Mouse (Mus musculus) cortical plate, adult 2 months (tissue): ENCODE measurements around the gene Pus3. TPM values are rescaled to one million over a fixed set of nuclear protein-coding genes. Genes with fewer than 3 reads are reported as not detected.

ENCODE experiments used
- H3K27ac ChIP-seq: fragments of 200-500 bp; 2 replicates; pipeline ENCODE4 v1.5.1; 2012; ENCODE audit warnings: low read length, control low read depth, inconsistent platforms; ENCODE audit not compliant: insufficient read depth
- H3K4me1 ChIP-seq: fragments of 200-500 bp; 2 replicates; pipeline ENCODE4 v1.6.1; 2011; ENCODE audit warnings: low read length; ENCODE audit not compliant: control insufficient read depth, insufficient read depth
- H3K4me3 ChIP-seq: fragments of 200-500 bp; 2 replicates; pipeline ENCODE4 v1.5.1; 2011; ENCODE audit warnings: mild to moderate bottlenecking, low read length, control low read depth; ENCODE audit not compliant: insufficient read depth
- CTCF ChIP-seq: fragments of 200-500 bp; IDR thresholded peaks from 2 replicates; pipeline ENCODE4 v1.5.1; 2011; ENCODE audit warnings: mild to moderate bottlenecking, control low read depth, low read length; ENCODE audit not compliant: insufficient read depth; ENCODE audit errors: extremely low read depth
- POLR2A ChIP-seq: fragments of 200-500 bp; IDR thresholded peaks from 2 replicates; pipeline ENCODE4 v1.6.1; 2011; ENCODE audit warnings: mild to moderate bottlenecking, low read length, control low read depth; ENCODE audit not compliant: insufficient read depth; ENCODE audit errors: extremely low read depth
- polyA plus RNA-seq: library from polyadenylated mRNA; depleted of rRNA; stranded (reverse); fragments of >200 nt; gene quantifications from 2 replicates; pipeline ENCODE4 v1.2.3, GENCODE M21; 2012

Pus3 gene
- polyA plus RNA-seq, 1 experiment: 11.4 TPM

GRCm38 (mm10) chr9:35544666-35545065 lies 13.7 kb upstream of the Pus3 start:
- no peak for TF ChIP-seq POLR2A
- no peak for TF ChIP-seq CTCF
- H3K27ac ChIP-seq: no peak overlapping the region
- H3K4me1 ChIP-seq: no peaks in the 10 kb centered on the region
- H3K4me3 ChIP-seq: no peak overlapping the region

DNA sequence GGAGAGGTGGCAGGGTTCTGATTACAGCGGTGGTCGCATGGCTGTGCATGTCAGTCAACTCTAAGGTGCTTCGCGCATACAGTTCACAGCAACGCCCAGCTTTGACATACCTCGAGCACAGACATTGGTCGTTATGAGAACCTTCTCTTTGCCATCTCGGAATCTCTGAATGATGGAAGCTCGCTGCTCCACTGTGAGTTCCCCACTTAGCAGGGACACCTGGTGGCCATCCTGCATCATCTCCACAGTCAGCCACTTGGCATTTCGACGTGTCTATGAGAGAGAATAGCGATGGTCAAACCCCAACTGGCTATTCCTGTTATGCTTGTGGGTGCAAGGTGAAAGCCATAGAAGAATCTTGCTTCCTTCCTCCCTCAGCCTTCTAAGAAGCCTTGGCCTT lies 12.7 kb upstream of the Pus3 start:
- Histone ChIP-seq H3K27ac (no peak overlapping the region), H3K4me3 (no peak overlapping the region), H3K4me1 (no peaks in the 10 kb centered on the region)
- TF ChIP-seq POLR2A: no peak
- peak; percentile 49 for TF ChIP-seq CTCF

DNA sequence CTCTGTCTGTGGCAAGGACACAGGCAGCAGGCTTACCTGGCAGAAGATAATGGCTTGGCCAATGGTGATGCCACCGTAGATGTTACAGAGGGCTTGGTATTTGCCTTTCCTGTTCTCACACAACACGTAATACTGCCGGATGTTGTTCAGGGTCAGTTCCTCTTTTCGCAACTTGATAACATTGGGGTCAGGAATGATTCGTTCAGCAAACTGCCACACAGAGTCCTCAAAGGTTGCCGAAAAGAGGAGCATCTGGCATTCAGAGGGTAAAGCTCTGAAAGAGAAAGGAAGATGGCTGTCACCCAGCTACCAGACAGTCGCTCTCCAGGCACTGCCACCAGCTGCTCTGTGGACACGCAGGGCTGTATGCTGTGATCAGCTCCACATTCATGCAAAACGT lies 11.7 kb upstream of the Pus3 start:
- no peak overlapping the region for H3K27ac ChIP-seq
- no peak for TF ChIP-seq POLR2A
- TF ChIP-seq CTCF: no peak
- no peaks in the 10 kb centered on the region for H3K4me1 ChIP-seq
- no peak overlapping the region for H3K4me3 ChIP-seq

DNA sequence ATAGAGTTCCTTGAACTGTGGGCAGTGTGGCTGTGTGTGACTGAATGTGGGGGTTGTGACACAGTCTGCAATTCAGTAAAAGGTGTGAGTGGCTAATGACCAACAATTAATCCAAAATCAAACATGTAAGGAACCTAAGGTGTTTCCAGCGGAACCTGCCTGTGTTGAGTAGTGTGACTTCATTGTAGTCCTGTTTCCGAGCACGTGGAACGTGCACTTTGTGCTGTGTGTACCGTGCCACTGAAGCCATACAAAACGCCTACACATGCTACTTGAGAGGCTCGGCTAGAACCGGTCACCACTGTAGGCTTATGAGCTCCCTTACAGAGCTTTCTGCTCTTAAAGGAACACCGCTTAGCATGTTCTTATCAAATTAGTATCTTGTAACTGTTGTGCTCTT lies 9.9 kb upstream of the Pus3 start:
- Histone ChIP-seq H3K4me3 (no peak overlapping the region), H3K4me1 (peaks cover 1% of the 10 kb centered on the region; the same call in 1 of the 2 replicates), H3K27ac (no peak overlapping the region)
- TF ChIP-seq CTCF (no peak), POLR2A (no peak)

DNA sequence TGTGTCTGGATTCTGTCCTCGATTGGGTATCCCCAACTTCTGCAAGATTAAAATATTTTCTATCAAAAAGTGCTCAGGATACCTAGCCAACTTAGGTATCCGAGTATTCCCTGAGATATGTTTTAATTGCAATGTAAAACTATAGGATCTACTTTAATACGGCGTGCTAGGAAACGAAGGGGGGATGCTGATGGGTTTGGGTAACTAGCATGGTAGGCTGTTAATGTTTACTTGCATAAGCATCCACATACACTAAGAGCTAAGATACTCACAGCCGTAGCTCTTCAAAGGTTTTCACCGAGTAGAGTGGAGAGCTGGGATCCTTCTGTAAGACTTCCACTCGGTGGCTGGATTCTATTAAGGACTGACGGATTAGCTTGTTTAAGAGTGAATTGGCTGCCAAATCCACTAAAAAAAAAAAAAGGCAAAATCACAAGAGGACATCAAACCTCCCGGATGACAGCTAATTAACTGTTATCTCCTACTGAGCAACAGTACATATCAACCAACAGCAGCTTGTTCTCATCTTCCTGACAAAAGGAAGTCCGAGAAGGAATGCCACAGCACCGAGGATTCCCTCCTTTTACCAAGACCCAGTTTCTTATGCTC lies 1.8 kb upstream of the Pus3 start:
- Histone ChIP-seq H3K27ac (no peak overlapping the region), H3K4me3 (no peak overlapping the region), H3K4me1 (peaks cover 3% of the 10 kb centered on the region; the same call in 1 of the 2 replicates)
- no peak for TF ChIP-seq POLR2A

DNA sequence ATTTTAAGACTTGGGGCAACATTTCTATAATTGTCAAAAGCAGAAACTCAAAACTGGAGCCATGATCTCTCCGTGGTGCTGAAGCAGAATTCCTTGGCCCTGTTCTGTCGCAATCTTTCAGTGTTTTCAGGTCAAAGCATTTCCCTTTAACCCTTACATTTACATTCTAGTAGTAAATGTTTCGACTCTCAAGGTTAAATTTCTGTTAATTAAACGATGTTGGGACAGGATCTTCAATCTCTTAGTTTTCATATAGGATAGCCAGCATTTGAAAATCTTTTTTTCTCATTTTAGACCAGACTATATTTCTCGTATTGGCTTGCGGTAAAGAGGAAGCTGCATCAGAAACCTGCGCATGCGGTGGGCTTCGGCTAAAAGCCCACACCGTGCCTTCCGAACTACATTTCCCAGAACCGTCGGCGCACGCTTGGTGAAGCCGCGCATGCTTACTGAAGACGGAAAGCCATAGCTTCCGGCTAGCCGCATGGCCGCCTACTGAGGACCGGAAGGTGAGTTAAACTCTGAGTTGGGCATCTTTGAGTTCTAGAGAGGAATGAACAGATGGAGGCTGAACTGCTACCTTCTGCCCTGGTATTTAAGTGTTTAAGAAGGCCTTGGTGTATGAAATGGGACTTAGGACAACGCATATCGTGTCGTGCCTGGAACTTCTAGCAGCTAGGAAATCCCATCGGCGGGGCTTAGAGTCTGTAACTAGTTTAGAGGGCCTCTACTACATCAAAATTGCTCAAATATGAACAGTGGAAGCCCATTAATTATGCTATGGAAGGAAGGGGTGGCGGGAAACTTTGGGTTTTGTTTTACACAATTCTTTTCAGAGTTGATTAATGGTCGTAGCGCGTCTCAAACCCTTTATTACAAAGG lies 855 bp downstream of the Pus3 start:
- Histone ChIP-seq H3K4me1 (peaks cover 2% of the 10 kb centered on the region; the same call in 1 of the 2 replicates), H3K4me3 (peak overlapping the region; percentile 70), H3K27ac (no peak overlapping the region)
- TF ChIP-seq POLR2A (peak; percentile 83), CTCF (no peak)

DNA sequence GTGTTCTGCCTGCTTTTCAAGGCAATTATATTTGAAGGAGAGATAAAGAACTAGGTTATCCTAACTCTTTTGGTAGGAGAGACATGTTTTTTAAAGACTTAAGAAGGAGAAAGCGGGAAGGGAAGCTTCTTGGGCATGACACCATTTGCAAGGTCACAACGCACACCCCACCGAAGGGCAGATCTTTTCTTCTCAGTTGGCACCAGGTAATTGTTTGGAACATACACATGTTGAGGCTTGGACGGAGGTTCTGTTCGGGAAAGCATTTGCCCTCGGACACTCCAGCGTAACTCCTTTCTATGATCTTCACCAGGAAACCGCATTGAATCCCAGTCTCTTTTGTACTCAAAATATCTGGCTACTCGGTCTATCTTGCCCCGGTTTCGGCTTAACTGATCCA lies 2.7 kb downstream of the Pus3 start:
- TF ChIP-seq POLR2A (no peak), CTCF (no peak)
- no peak overlapping the region for H3K4me3 ChIP-seq
- no peak overlapping the region for H3K27ac ChIP-seq
- H3K4me1 ChIP-seq: peaks cover 2% of the 10 kb centered on the region; the same call in 1 of the 2 replicates

DNA sequence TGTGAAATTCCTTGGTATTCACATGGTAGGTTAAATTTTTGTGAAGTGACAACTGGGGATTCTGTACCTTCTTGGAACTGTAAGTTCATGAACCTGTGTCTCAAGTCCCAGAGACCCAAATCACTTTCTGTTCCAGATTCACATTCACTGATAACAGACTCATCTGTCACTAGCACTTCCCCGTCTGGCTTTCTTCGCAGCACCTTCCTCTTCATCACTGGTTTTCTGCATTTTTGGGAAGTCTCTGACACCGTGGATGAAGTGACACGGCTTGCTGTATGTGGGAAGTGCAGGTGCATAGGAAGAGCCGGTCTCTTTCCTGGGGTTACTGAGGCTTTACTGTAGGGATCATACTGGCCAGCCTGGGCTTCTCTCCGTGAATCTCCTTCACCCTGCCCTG lies 3.2 kb downstream of the Pus3 start:
- H3K27ac ChIP-seq: no peak overlapping the region

GRCm38 (mm10) chr9:35564536-35565240 lies 6.3 kb downstream of the Pus3 start:
- TF ChIP-seq CTCF (no peak), POLR2A (no peak)
- Histone ChIP-seq H3K4me3 (no peak overlapping the region), H3K4me1 (no peaks in the 10 kb centered on the region), H3K27ac (no peak overlapping the region)

More for the DNA sequence above, 3.2 kb downstream of the Pus3 start:
- no peak for TF ChIP-seq POLR2A
- no peak for TF ChIP-seq CTCF
- Histone ChIP-seq H3K4me1 (peaks cover 2% of the 10 kb centered on the region; the same call in 1 of the 2 replicates), H3K4me3 (no peak overlapping the region)

- H3K4me1 ChIP-seq: no peaks in the 10 kb centered on the region
- no peak overlapping the region for H3K27ac ChIP-seq
- no peak overlapping the region for H3K4me3 ChIP-seq
- no peak for TF ChIP-seq CTCF
- no peak for TF ChIP-seq POLR2A
Observed at GRCm38 (mm10) chr9:35567995-35568394, 9.6 kb downstream of the Pus3 start.
